Mouse (Mus musculus) kidney, embryonic 15.5 days (tissue): ENCODE data around the gene Oxa1l. TPM values are rescaled to one million over a fixed set of nuclear protein-coding genes. Genes with fewer than 3 reads are reported as not detected.
A peak's percentile ranks its signal among the peaks of the same experiment; 100 is the strongest.

ENCODE experiments used
- ATAC-seq: fragments of 200-750 bp; cut with Nextera tagmentation; replicated peaks from 2 replicates; pipeline ENCODE4 v1.8.0; 2017; ENCODE audit warnings: moderate TSS enrichment; ENCODE audit not compliant: low FRiP score
- H3K27ac ChIP-seq: fragments of 300-500 bp; sonication (generic); 2 replicates; pipeline ENCODE4 v1.5.1; 2015; ENCODE audit warnings: mild to moderate bottlenecking, inconsistent platforms
- H3K27me3 ChIP-seq: fragments of 300-500 bp; sonication (generic); 2 replicates; pipeline ENCODE4 v1.6.1; 2015; ENCODE audit warnings: inconsistent platforms
- H3K36me3 ChIP-seq: fragments of 300-500 bp; sonication (generic); 2 replicates; pipeline ENCODE4 v1.6.1; 2015; ENCODE audit warnings: inconsistent platforms
- H3K4me1 ChIP-seq: fragments of 300-500 bp; sonication (generic); 2 replicates; pipeline ENCODE4 v1.6.1; 2015; ENCODE audit warnings: inconsistent platforms
- H3K4me2 ChIP-seq: fragments of 300-500 bp; sonication (generic); 2 replicates; pipeline ENCODE4 v1.6.1; 2015; ENCODE audit warnings: moderate library complexity, mild to moderate bottlenecking, inconsistent platforms
- H3K4me3 ChIP-seq: fragments of 300-500 bp; sonication (generic); replicated peaks from 2 replicates; pipeline ENCODE4 v1.5.1; 2015; ENCODE audit warnings: mild to moderate bottlenecking, inconsistent platforms
- H3K9ac ChIP-seq: fragments of 300-500 bp; sonication (generic); 2 replicates; pipeline ENCODE4 v1.6.1; 2015; ENCODE audit warnings: mild to moderate bottlenecking, inconsistent platforms
- H3K9me3 ChIP-seq: fragments of 300-500 bp; sonication (generic); replicated peaks from 2 replicates; pipeline ENCODE4 v1.6.1; 2016; ENCODE audit warnings: inconsistent platforms
- WGBS: fragments of 180-500 bp; shearing (Covaris S2); methylation state at CpG from one replicate; pipeline ENCODE4 v1.1.7; 2015; ENCODE audit warnings: mixed read lengths; 5-methylcytosine and 5-hydroxymethylcytosine counted together
- polyA plus RNA-seq: library from polyadenylated mRNA; unstranded; fragments of >200 nt; fragmentation: Nextera tagmentation; extraction: Ambion mirVana; gene quantifications from 2 replicates; pipeline ENCODE4 v1.2.1, GENCODE M21; 2015

Oxa1l gene
- polyA plus RNA-seq, 1 experiment from 2014 or later = 61.0 TPM

GRCm38 (mm10) chr14:54377166-54377565 lies 16.5 kb downstream of the Oxa1l start:
- no peaks in the 10 kb centered on the region for H3K27me3 ChIP-seq
- H3K4me1 ChIP-seq = peaks cover 29% of the 10 kb centered on the region
- no peak overlapping the region for H3K4me3 ChIP-seq
- no peak overlapping the region for H3K4me2 ChIP-seq
- H3K36me3 ChIP-seq = peaks cover 6% of the 10 kb centered on the region; the same call in 1 of the 2 replicates
- no peak for ATAC-seq
- H3K9ac ChIP-seq = no peak overlapping the region
- H3K9me3 ChIP-seq = no peaks in the 10 kb centered on the region
- no peak overlapping the region for H3K27ac ChIP-seq
- WGBS = 88% methylated on average over 6 of the region's 6 CpGs

- no peak overlapping the region for H3K4me3 ChIP-seq
- 59% methylated on average over 13 of the region's 13 CpGs for WGBS
- no peak for ATAC-seq
- H3K9me3 ChIP-seq = no peaks in the 10 kb centered on the region
- no peak overlapping the region for H3K4me2 ChIP-seq
- H3K27ac ChIP-seq = no peak overlapping the region
- no peaks in the 10 kb centered on the region for H3K27me3 ChIP-seq
- H3K9ac ChIP-seq = no peak overlapping the region
- no peaks in the 10 kb centered on the region for H3K36me3 ChIP-seq
- H3K4me1 ChIP-seq = peaks cover 47% of the 10 kb centered on the region
These were observed 18.9 kb downstream of the Oxa1l start for GRCm38 (mm10) chr14:54379571-54379970.

GRCm38 (mm10) chr14:54380616-54381015 lies 20.0 kb downstream of the Oxa1l start:
- no peak for ATAC-seq
- Histone ChIP-seq H3K4me3 (no peak overlapping the region), H3K36me3 (no peaks in the 10 kb centered on the region), H3K27ac (no peak overlapping the region), H3K9me3 (no peaks in the 10 kb centered on the region), H3K4me1 (peaks cover 47% of the 10 kb centered on the region), H3K27me3 (no peaks in the 10 kb centered on the region), H3K9ac (no peak overlapping the region), H3K4me2 (no peak overlapping the region)
- 71% methylated on average over 4 of the region's 4 CpGs for WGBS

- Histone ChIP-seq H3K9me3 (no peaks in the 10 kb centered on the region), H3K4me1 (peaks cover 59% of the 10 kb centered on the region), H3K36me3 (no peaks in the 10 kb centered on the region), H3K27me3 (no peaks in the 10 kb centered on the region), H3K4me2 (no peak overlapping the region), H3K4me3 (no peak overlapping the region), H3K9ac (no peak overlapping the region), H3K27ac (0 out of 2 replicates have a peak overlapping the region, but pooled peaks have one; percentile 2)
- no peak for ATAC-seq
- WGBS = 74% methylated on average over 10 of the region's 10 CpGs
These were observed 21.2 kb downstream of the Oxa1l start for GRCm38 (mm10) chr14:54381816-54382215.

- no peak overlapping the region for H3K4me3 ChIP-seq
- H3K4me1 ChIP-seq = peaks cover 65% of the 10 kb centered on the region
- H3K9me3 ChIP-seq = no peaks in the 10 kb centered on the region
- H3K36me3 ChIP-seq = no peaks in the 10 kb centered on the region
- peak overlapping the region; percentile 2; the same call in 1 of the 2 replicates for H3K27ac ChIP-seq
- no peaks in the 10 kb centered on the region for H3K27me3 ChIP-seq
- no peak overlapping the region for H3K9ac ChIP-seq
- WGBS = 60% methylated on average over 9 of the region's 9 CpGs
- no peak for ATAC-seq
- H3K4me2 ChIP-seq = no peak overlapping the region
These were observed 22.0 kb downstream of the Oxa1l start for GRCm38 (mm10) chr14:54382641-54383040.

GRCm38 (mm10) chr14:54383355-54383771 lies 22.7 kb downstream of the Oxa1l start:
- H3K4me1 ChIP-seq = peaks cover 67% of the 10 kb centered on the region
- H3K27me3 ChIP-seq = no peaks in the 10 kb centered on the region
- no peak overlapping the region for H3K4me3 ChIP-seq
- 0 out of 2 replicates have a peak, but pooled peaks have one; percentile 33 for ATAC-seq
- no peak overlapping the region for H3K4me2 ChIP-seq
- H3K27ac ChIP-seq = peak overlapping the region; percentile 51
- no peaks in the 10 kb centered on the region for H3K36me3 ChIP-seq
- WGBS = 24% methylated on average over 4 of the region's 4 CpGs
- no peak overlapping the region for H3K9ac ChIP-seq
- H3K9me3 ChIP-seq = no peaks in the 10 kb centered on the region

GRCm38 (mm10) chr14:54384396-54384795 lies 23.8 kb downstream of the Oxa1l start:
- WGBS = 94% methylated on average over 8 of the region's 8 CpGs
- no peaks in the 10 kb centered on the region for H3K27me3 ChIP-seq
- H3K36me3 ChIP-seq = no peaks in the 10 kb centered on the region
- H3K9me3 ChIP-seq = no peaks in the 10 kb centered on the region
- H3K4me3 ChIP-seq = no peak overlapping the region
- no peak overlapping the region for H3K27ac ChIP-seq
- H3K4me1 ChIP-seq = peaks cover 68% of the 10 kb centered on the region
- ATAC-seq = no peak
- H3K9ac ChIP-seq = no peak overlapping the region
- H3K4me2 ChIP-seq = no peak overlapping the region

GRCm38 (mm10) chr14:54385968-54386618 lies 25.5 kb downstream of the Oxa1l start:
- Histone ChIP-seq H3K27ac (peak overlapping the region; percentile 52), H3K36me3 (no peaks in the 10 kb centered on the region), H3K4me2 (no peak overlapping the region), H3K27me3 (no peaks in the 10 kb centered on the region), H3K9ac (no peak overlapping the region), H3K4me3 (no peak overlapping the region), H3K9me3 (no peaks in the 10 kb centered on the region), H3K4me1 (peaks cover 57% of the 10 kb centered on the region)
- WGBS = 53% methylated on average over 7 of the region's 7 CpGs
- peak; percentile 23; the same call in 1 of the 2 replicates for ATAC-seq

- no peak overlapping the region for H3K4me3 ChIP-seq
- 36% methylated on average over 6 of the region's 6 CpGs for WGBS
- H3K4me1 ChIP-seq = peaks cover 44% of the 10 kb centered on the region
- H3K4me2 ChIP-seq = no peak overlapping the region
- H3K27me3 ChIP-seq = no peaks in the 10 kb centered on the region
- peak; percentile 55 for ATAC-seq
- H3K36me3 ChIP-seq = no peaks in the 10 kb centered on the region
- no peaks in the 10 kb centered on the region for H3K9me3 ChIP-seq
- H3K27ac ChIP-seq = peak overlapping the region; percentile 57
- H3K9ac ChIP-seq = no peak overlapping the region
These were observed 26.9 kb downstream of the Oxa1l start for GRCm38 (mm10) chr14:54387546-54387945.

GRCm38 (mm10) chr14:54390843-54391242 lies 30.2 kb downstream of the Oxa1l start:
- Histone ChIP-seq H3K27ac (no peak overlapping the region), H3K4me2 (no peak overlapping the region), H3K4me1 (peaks cover 26% of the 10 kb centered on the region), H3K9me3 (no peaks in the 10 kb centered on the region), H3K9ac (no peak overlapping the region), H3K36me3 (peaks cover 6% of the 10 kb centered on the region; the same call in 1 of the 2 replicates), H3K4me3 (no peak overlapping the region), H3K27me3 (no peaks in the 10 kb centered on the region)
- ATAC-seq = no peak
- 43% methylated on average over 6 of the region's 6 CpGs for WGBS

- Histone ChIP-seq H3K27ac (no peak overlapping the region), H3K4me3 (no peak overlapping the region), H3K9me3 (no peaks in the 10 kb centered on the region), H3K4me1 (peaks cover 16% of the 10 kb centered on the region), H3K36me3 (peaks cover 6% of the 10 kb centered on the region; the same call in 1 of the 2 replicates), H3K4me2 (no peak overlapping the region), H3K27me3 (no peaks in the 10 kb centered on the region), H3K9ac (no peak overlapping the region)
- 66% methylated on average over 3 of the region's 3 CpGs for WGBS
- no peak for ATAC-seq
These were observed 33.2 kb downstream of the Oxa1l start for GRCm38 (mm10) chr14:54393794-54394193.

GRCm38 (mm10) chr14:54394309-54394708 lies 33.7 kb downstream of the Oxa1l start:
- H3K27me3 ChIP-seq = no peaks in the 10 kb centered on the region
- H3K36me3 ChIP-seq = peaks cover 6% of the 10 kb centered on the region; the same call in 1 of the 2 replicates
- H3K4me1 ChIP-seq = peaks cover 21% of the 10 kb centered on the region
- no peak for ATAC-seq
- H3K4me2 ChIP-seq = no peak overlapping the region
- H3K4me3 ChIP-seq = no peak overlapping the region
- no peak overlapping the region for H3K27ac ChIP-seq
- no peaks in the 10 kb centered on the region for H3K9me3 ChIP-seq
- no peak overlapping the region for H3K9ac ChIP-seq

GRCm38 (mm10) chr14:54396685-54397084 lies 36.1 kb downstream of the Oxa1l start:
- WGBS = 74% methylated on average over 7 of the region's 7 CpGs
- Histone ChIP-seq H3K27me3 (no peaks in the 10 kb centered on the region), H3K9ac (no peak overlapping the region), H3K4me2 (no peak overlapping the region), H3K27ac (no peak overlapping the region), H3K9me3 (no peaks in the 10 kb centered on the region), H3K4me3 (no peak overlapping the region), H3K4me1 (peaks cover 28% of the 10 kb centered on the region), H3K36me3 (peaks cover 6% of the 10 kb centered on the region; the same call in 1 of the 2 replicates)
- no peak for ATAC-seq
